Mouse (Mus musculus) layer of hippocampus, adult 2 months (tissue): ENCODE results near the gene Gm47995. TPM values are rescaled to one million over a fixed set of nuclear protein-coding genes. Genes with fewer than 3 reads are reported as not detected.

Experiments
- DNase-seq, 2 experiments: peaks; one replicate each; pipeline ENCODE4 v3.0.0; 2022; ENCODE audit warnings: low spot score in 2 of 2
- H3K27ac ChIP-seq: fragments of 200-600 bp; 2 replicates; pipeline ENCODE4 v1.8.1; 2022
- H3K4me3 ChIP-seq: fragments of 200-600 bp; 2 replicates; pipeline ENCODE4 v1.8.1; 2022; ENCODE audit warnings: mild to moderate bottlenecking
- CTCF ChIP-seq: fragments of 200-600 bp; conservative IDR thresholded peaks from 2 replicates; pipeline ENCODE4 v1.8.1; 2022; ENCODE audit warnings: antibody characterized with exemption, mild to moderate bottlenecking, moderate library complexity
- total RNA-seq, 2 experiments: library from RNA; stranded (reverse); gene quantifications; 2 replicates each; pipeline ENCODE4 v1.2.3; 2021

Gene Gm47995
- total RNA-seq, 2 experiments from 2014 or later, result not detected

DNA sequence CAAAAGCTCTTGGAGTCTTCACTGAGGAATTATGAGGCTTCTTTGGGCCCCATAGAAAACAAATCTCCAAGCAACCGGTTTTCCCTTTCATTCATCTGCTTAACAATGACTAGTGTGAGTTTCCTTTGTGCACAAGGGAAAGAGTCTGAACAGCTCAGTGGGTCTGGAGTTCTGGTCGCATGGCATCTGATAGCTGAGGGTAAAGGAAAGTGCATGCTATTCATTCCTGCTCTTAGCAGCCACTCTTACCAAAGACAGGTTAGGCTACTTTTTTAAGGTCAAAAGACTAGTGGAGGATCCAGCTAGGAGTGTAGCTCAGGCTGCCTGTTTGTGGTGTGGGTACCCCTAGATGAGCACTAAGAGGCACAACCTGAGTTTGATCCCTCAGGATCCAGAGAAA lies 37.3 kb downstream of the Gm47995 start:
- TF ChIP-seq CTCF, result no peak
- DNase-seq, result no peak
- H3K4me3 ChIP-seq, result no peak overlapping the region
- no peak overlapping the region; the same call in 1 of the 2 replicates for H3K27ac ChIP-seq

- no peak overlapping the region for H3K4me3 ChIP-seq
- peak; percentile 42 to 67 for DNase-seq
- TF ChIP-seq CTCF, result no peak
- H3K27ac ChIP-seq, result peak overlapping the region; percentile 46; the same call in 1 of the 2 replicates
Measured at GRCm38 (mm10) chr1:151236141-151236930, 38.1 kb downstream of the Gm47995 start.

DNA sequence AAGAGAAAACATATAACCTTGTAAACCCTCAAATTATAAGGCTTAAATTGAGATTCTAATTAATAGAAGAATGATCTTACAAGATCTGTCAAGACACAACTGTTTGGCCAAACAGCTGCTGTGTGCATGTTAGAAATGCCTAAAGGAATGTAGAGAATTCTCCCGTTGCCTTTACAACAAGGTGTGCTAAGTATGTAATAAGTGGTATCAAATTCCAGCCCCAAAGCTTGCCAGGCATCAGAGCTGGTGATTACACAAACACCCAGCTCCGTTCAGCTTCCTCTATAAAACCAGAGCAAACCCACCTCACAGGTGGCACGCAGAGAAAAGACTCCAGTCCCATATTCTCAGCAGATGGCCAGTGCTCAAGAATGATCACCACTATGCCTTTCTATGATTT lies 39.5 kb downstream of the Gm47995 start:
- TF ChIP-seq CTCF, result no peak
- H3K27ac ChIP-seq, result no peak overlapping the region
- DNase-seq, result no peak
- no peak overlapping the region for H3K4me3 ChIP-seq

DNA sequence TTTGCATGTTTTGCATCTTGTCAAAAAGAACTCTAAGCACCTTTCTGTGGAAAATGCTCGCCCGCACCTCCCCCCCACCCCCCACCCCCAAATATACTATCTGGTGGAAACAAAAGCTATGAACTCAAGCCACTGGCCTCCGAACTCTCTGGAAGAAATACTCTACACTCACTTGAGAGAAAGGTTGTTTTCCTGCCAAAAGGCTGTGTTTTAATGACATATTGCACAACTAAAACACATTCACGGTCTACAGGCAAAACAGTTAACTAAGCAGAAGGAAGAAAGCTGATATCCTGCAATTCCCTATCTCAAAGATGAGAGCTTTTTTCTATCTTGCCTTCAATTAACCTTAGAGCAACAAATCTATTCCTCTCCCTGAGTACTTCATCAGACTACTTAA lies 45.1 kb downstream of the Gm47995 start:
- TF ChIP-seq CTCF, result no peak
- no peak for DNase-seq
- Histone ChIP-seq H3K27ac (no peak overlapping the region), H3K4me3 (no peak overlapping the region)

DNA sequence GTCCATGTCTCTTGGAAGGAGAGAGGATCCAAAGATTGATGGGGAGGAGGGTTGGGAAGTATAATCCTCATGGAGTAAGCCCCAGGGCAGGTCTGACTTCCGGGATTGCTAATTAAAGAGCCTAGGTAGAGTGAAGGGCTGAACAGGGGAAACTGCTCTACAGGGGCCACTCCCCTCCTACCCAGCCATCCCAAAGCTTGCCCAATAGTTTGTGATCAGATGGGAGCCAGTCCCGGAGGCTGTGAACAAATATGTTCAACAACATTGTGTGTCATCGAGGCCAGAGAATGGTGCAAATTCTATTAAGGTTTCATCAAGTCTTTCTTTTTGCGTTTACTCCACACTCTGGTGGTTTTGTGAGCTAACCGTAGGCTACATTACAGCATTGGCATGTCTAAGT lies 45.8 kb downstream of the Gm47995 start:
- no peak overlapping the region for H3K27ac ChIP-seq
- no peak for TF ChIP-seq CTCF
- no peak for DNase-seq
- no peak overlapping the region for H3K4me3 ChIP-seq

DNA sequence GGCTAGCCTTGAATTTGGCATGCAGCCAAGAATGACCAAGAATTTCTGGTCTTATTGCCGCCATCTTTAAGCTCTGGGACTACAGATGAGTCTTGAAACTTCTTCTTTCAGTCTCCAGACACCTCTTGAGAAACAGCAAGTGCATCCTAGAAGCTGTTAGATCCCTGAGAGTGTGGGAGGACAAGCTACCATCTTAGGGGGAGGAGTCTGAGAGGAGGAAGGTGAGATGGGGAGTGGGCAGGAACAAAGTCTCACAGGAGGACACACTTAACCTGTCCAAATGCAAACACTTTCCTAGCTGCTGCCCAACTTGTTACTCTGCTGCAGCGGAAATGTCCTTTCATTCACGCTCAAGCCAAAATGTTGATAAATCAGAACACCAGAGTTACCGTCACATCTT lies 46.5 kb downstream of the Gm47995 start:
- Histone ChIP-seq H3K4me3 (no peak overlapping the region), H3K27ac (no peak overlapping the region)
- no peak for TF ChIP-seq CTCF
- no peak for DNase-seq

- TF ChIP-seq CTCF, result no peak
- Histone ChIP-seq H3K27ac (no peak overlapping the region), H3K4me3 (no peak overlapping the region)
- DNase-seq, result no peak
Measured at GRCm38 (mm10) chr1:151245165-151245564, 46.9 kb downstream of the Gm47995 start.

DNA sequence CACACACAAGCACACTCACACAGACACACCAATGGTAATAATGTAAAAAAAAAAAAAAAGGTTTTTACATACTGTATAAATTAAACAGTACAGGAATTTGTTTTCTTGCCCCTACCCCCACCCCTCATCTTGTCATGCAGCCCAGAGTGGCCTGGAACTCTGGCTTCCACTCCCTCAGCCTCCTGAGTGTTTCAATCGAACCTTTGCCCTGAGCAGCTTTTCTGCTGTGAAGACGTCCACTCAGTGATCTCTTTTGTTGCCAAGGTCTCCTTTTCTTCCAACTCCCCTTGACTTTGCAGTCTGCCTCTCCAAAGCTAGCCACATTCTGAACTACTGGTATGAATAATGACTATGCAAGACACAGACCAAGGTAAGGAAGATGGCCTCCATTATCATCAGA lies 47.6 kb downstream of the Gm47995 start:
- no peak for TF ChIP-seq CTCF
- no peak for DNase-seq
- no peak overlapping the region for H3K27ac ChIP-seq
- no peak overlapping the region for H3K4me3 ChIP-seq

Other genes with a start within 250 kb of the Gm47995 start
- gene Hmcn1, start 205.0 kb upstream of the Gm47995 start, total RNA-seq, result 1 to 10 TPM; 1.6 to 2.0 TPM
- gene Gm47985, start 15.9 kb upstream of the Gm47995 start, total RNA-seq, result not detected
- not detected for gene Gm8947, start 6.1 kb upstream of the Gm47995 start, total RNA-seq
- not detected for gene 3110040M04Rik, start 5.7 kb downstream of the Gm47995 start, total RNA-seq
- not detected for gene Gm47996, start 11.7 kb downstream of the Gm47995 start, total RNA-seq
- 10 to 100 TPM; 85.8 to 96.9 TPM for gene Ivns1abp, start 146.0 kb downstream of the Gm47995 start, total RNA-seq
- 10 to 100 TPM; 11.6 to 21.2 TPM for gene Swt1, start 230.0 kb downstream of the Gm47995 start, total RNA-seq
- gene Trmt1l, start 230.1 kb downstream of the Gm47995 start, total RNA-seq, result 10 to 100 TPM; 31.7 to 35.5 TPM